Mouse (Mus musculus) spleen, postnatal 36 days (tissue): ENCODE results near the gene Gm20388.

Experiments used
- DNase-seq, 2 experiments: peaks; one replicate each; pipeline ENCODE4 v3.0.0; 2022; ENCODE audit warnings: low spot score in 2 of 2, mixed read lengths in 1 of 2

Gm20388 gene

DNA sequence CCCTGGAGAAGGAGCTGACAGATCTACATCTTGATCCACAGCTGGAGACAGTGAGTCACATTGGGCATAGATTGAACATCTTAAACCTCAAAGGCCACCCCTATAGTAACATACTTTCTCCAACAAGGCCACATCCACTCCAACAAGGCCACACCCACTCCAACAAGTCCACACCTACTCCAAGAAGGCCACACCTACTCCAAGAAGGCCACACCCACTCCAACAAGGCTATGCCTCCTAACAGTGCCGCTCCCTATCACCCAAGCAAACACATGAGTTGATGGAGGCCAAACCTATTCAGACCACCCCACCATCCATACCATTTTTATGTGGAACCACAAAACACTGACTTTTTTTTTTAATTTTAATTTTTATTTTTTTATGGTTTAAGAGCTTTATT is 3756.2 kb downstream of the Gm20388 start:
- no peak for DNase-seq

DNA sequence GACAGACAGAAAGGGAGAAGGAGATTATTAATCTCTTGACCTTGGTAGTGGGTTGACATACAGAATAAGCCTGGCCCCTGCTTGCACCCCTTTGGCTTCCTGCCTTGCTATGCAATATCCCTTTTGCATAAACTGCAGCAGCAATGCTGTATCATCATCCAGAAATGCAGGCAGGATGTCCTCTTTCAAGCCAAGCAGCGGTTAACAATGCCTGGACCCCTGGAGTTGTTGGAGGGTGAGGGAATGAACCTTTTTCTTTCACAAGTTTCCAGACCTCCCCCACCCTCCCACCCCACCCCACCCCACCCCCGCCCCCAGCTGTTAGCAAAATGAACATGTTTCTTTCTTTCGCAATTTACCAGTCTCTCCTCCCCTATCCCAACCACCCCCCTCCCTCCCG is 3758.0 kb downstream of the Gm20388 start:
- DNase-seq: no peak

DNA sequence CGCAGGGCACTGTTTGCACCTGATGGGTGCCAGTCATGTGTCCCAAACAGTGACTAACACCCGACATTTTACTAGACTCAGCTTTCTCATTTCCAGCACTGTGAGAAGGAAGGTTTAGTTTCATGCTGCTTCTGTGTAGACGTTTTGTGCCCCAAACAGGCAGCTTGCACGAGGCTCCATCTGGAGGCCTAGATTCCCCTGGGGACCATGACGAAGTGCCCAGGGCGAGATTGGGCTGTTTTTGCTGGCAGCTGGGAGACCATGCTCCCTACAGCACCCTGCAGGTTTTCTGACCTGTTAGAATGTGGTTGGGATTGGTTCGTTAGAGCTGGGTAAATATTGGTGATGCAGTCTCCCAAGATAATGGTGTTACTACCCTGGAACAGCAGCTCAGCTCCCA is 3760.1 kb downstream of the Gm20388 start:
- no peak for DNase-seq

DNA sequence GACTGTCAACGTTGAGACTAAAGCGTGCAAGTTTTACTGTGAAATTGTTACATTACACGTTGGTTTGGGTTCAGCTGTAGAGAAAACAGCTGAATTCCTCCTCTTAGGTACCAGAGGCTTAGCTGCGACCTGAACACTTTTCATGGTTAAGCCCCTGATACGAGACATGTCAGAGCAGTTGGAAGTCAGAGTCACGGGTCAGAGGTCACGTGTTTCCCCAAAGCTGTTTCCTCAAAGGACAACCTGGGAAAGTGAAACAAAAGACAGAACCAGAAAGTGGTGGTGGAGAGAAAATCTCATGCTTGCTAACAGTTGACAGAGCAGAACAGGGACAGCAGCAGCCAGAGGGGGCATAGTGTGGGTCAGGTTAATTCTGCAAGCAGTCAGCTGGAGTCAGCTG is 3760.8 kb downstream of the Gm20388 start:
- no peak for DNase-seq

DNA sequence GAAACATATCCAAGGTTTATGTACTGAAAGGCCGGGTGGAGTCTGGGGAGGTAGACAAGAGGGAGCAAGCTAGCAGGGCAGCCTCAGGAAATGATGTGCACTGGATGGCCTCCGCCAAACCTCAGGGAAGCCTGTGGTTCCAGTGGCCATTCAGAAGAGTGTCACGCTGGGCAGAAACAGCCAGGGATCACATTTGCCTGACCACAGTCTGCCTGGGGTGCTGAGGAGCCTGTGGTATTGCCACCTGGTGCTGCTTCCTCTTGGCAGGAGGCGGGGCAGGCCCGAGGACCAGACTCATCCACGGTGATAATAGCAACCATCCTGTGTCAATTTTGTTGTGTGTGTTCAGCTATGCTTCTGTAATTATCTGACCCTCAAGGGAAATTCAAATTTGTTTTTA is 3762.0 kb downstream of the Gm20388 start:
- DNase-seq: no peak

DNA sequence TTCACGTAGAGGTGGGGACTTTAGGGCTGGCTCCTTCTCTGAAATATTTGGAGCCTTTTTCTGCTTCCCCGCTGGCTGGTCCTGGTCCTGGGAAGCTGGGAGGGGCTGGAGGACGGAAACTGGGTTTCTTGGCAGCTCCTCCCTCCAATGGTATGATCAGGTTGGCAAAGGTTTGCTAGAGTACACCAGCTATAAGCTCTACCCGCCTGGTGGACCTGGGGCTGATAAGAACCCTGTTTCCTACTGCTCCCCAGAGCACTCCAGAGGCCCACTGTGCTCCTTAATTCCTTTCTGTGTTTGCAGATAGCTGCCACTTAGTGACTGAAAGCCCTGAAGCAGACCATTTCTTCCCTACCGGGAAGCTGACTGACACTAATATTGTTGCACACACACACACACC is 3765.0 kb downstream of the Gm20388 start:
- no peak for DNase-seq

DNA sequence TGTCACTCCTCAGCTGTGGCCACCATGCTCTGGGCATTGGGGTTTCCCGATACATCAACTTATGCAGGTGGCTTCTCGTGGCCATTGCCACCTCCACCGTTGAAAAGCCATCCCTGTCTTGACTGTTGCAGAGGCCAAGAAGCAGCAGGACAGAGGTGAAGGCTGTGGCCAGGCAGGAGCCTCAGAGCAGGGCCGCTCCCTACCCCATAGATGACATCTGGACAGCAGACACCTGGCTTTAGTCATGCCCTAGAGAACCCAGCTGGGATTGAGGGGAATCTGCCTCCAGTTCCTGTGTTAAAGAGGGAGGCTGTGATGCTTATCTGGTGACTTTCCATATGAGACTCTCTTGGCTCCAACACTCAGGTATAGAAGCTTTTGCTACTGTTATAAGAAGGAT is 3767.7 kb downstream of the Gm20388 start:
- no peak for DNase-seq

DNA sequence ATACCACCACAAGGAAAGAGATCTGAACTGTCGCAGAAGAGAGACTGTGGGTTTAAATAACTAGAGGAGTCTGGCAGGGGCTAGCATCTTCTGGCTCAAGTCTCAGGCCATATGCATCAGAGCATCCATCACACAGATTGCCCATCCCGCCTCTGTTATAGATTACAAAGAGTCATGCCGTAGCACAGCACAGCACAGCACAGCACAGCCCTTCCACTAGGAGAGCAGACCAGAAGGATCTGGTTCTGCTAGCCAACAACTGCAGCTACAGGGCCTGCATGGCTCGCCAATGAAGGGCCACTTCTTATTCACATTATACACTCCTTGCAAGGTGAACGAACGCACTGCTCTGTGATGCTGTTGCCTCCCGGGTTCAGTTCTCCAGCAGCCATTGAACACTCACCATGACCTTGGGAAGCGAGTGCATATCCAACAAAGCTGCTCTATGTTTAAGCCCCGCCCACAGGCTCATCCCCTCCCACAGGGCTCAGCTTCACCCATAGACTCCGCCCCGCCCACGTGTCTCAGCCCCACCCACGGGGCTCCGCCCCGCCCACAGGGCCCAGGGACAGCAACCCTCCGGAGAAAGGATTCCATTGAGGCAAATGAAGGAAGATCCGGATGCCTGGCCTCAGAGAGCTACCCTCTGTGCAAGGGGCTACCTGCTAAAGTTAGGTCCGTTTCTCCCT is 3771.6 kb downstream of the Gm20388 start:
- no peak for DNase-seq

DNA sequence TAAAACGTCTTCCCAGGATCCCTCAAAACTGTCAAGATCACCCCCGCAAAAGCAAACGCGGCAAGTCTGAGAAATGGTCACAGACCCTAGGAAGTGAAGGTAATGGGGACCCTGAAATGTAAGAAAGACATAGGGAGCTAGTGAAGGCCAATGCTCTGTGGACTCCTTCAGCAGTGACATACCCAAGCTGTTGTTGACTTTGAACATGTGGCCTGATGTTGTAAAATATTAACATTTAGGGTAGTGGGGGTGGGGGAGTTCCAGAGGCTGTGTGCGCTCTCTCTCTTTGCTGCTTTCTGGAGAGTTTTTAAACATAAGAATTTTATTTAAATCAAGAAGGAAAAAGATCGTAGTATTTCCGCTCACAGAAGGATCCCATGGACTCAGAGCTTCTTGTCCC is 3772.7 kb downstream of the Gm20388 start:
- no peak for DNase-seq

DNA sequence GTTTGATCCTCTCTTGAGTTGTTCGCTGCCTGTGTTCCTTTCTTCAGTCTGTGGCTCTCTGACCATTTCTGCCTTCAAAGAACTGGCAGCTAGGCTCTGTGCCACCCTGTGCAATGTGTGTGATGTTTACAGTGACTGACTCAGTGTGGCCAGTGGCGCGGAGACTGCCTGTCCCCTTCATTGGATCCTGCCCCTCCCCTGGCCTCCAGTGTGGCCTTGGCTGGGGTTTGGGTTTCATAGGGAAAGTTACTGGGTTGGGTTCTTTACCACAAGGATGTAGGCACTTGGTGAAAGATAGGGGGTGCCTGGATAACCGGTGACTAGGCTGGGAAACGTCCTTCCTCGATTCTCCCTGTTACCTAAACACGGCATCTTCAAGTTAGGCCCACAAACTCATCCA is 3774.2 kb downstream of the Gm20388 start:
- no peak for DNase-seq

DNA sequence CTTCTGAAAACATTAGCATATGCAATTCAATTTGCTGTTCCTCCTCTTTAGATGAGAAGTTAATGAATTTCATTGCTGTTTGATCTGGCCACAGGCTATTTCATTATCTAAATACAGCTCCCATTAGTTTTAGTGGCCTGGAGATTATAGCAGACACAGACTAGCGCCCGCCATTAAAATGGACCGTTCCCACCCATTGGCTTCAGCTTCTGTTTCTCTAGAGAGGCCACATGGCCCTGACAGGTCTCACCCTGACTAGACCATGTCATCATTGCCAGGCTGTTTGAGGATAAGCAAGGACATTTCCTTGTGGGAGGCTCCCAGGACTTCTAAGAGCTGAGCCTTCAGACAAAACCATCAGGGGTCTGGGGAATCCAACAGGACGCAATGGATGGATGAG is 3774.8 kb downstream of the Gm20388 start:
- no peak for DNase-seq

DNA sequence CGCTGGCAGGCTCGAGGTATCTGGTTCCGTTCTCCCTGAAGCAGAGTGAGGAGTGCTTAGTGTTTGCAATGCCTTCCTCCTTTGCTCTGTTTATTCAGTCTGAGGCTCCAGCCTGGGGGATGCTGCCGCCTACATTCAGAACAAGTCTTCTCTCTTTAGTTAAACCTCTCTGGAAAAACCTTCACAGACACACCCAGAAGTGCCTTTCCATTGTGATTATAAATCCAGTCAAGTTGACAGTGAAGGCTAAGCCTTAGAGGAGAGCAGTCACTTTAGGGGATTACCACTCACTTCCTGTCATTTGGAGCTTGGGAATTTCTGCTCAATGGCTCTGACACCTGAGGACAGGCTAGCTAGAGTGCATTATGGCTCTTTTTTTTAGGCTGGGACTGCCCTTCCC is 3777.2 kb downstream of the Gm20388 start:
- DNase-seq: no peak

DNA sequence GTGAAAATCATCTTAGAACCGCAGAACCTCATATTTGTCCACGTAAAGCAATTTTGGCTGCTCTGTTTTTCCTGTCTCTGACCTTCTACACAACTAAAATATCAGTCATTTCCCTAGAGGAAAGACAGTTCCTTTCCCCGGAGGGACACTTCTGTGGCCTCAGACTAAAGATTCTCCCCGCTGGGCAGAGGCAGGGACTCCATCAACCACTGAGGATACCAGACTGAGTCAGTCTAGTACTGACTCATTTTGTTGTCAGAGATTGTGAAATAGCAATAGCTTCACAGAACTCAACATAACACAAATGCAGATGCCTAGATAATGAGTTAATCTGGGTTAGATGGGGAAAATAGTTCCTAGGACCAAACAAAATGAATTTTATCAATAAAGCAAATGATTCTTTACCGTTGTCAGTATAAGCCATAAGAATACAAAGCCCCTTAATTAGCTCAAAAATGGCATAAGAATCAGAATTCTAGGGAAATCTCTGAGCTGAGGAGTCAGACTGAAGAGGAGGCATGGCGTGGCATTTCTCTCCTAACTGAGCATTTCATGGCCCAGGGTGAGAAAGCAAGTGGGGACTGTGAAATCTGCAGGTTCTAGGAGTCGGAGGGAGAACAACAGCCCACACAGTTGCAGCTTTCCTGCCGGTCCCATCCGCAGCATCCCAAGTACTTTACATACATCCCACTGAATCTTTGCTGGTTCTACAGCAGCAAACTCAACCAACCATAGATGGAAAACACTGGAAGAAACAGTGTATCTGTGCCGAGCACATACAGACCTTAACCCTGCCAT is 3781.7 kb downstream of the Gm20388 start:
- DNase-seq: no peak

DNA sequence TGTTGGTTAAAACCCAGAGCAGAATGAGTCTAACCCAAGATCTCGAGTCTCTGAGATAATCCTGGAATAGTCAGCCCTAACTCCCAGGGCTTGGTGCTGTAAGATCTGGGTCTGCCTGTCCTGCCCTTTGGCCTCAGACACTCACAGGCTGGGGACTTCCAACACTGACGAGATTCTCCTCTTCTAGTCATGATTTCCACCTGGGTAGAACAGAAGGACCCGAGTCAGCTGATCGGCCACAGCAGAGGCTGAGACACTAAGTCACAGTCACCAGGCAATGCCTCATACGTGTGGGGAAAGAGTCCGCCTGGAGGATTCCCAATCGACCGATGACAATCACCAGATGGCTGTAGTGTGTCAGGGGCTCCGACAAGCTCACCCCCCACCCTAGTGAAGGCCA is 3785.5 kb downstream of the Gm20388 start:
- DNase-seq: no peak

DNA sequence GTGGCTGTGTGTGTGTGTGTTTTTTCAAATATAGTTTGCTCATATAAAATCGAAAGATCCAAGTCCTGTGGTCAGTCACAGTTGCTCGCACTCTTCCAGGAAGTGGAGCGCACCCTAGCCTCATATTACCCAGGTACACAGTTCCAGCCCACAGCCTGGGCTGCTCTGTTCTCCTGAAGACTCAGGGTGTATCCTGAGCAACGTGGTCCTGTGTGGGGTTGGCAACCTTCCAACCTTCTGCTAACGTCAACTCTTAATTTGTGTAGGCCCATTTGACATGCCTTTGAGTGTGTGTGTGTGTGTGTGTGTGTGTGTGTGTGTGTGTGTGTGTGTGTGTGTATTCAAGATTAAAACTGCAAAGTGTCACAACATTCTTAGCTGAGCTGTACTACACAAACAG is 3786.7 kb downstream of the Gm20388 start:
- DNase-seq: no peak

DNA sequence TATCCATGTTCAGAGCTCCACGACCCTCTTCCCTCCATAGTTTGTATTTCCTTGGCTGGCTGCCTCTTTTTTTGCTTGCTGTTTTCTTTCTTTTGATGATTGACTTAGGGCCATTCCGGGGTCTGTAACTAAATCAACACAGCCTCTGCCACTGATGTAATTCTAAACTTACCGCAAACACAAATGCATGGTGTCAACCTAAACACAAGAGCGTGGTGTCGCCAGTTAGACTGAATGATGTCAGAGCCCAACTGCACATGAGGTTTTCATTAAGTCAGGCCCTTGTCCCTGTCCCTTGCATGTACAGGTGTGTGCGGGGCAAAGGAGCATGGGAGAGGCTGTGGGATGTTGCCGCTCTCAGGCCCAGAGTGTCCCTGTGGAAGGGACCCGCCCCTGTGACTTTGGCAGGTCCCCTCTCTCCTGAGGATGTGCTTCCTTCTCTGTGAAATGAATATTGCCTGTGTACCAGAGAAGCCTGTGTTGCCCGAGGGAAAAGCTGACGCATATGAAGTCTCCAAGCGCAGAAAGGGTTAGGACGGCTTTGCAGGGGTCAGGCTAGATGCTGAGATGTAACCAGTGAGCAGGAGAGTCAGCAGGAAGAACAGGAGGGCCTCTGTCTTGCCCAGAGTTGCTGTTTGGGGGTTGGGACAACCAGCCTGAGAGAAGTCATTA is 3789.9 kb downstream of the Gm20388 start:
- no peak for DNase-seq

DNA sequence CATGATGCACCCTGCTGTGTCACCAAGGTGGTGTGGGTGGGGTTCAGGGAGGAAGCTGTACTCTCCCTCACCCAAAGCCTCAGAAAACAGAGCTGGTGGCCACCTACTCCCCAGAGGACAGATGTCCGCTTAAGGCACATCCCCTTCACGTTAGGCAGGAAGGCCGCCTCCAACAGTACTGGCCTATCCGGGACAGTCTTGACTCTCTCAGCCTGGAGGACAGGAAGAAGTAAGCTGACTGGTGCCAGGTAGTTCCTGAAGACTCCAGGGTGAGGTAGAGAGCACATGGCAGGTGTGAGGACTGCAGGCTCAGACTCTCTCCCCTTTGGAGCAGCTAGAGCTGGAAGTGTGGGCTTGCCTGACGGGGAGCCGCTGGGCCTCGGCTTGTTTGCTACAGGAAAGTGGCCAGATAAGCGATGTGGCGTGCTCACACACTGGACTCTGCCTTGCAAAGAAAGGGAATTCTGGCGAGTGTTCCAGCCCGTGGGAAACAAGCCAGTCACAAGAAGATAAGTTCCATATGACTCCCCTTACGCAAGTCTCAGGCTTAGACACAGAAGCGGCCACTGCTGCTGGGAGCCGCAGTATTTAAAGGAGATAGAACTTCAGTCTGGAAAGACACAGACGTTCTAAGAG is 3791.4 kb downstream of the Gm20388 start:
- no peak for DNase-seq

DNA sequence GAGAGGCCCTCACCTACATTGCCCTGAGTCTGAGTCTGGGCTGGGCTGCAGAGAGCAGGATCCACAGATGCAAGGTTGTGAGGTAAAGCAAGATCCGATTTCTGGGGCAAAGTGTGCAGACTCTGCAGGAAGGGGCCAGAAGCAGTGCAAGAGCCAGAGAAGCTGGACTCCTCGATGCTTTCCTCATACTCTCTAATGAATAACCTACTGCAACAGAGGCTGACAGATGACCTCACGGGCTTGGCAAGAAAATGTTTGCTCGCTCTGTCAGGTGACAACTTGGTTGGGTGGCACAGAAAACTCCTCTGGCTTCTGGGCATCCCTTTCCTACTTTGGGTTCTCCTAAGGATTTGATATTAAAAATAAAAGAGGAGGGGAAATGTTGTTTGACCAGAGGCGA is 3794.7 kb downstream of the Gm20388 start:
- no peak for DNase-seq

DNA sequence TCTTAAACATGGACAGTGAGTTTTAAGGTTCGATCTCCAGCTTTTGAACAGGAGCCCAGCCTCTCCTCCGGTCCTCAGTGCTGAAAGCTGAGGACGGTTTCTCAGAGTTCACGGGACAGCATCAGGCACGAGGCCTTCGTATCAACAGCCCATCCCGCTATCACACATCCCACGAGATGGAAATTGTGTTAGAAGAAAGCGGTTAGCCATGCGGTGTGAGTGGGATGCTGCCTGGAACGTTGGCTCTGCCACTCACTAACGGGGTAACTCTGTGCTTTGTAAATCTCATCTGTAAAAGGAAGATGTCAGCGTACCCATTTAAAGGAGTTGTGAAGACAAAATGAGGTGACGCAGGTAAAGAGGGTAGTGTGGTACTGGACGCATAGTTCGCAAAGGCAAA is 3796.5 kb downstream of the Gm20388 start:
- no peak for DNase-seq

DNA sequence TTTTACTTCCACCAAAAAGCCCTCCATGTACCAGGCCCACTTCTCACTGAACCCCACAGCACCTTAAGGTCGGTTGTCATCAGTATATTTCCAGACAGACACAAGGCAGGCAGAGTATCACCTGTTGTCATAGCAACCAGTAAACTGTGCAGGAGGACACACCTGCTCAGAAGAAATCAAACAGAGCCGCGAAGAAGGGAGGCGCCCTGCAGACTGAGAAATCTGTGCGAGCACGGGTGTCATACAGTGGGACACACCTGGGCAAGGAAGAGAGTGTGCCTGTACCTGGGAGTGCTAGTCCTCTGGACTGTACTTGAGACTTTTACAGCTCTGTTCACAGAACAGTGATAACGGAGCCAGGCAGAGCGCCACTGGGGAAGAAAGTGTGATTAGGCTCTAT is 3798.1 kb downstream of the Gm20388 start:
- DNase-seq: no peak

DNA sequence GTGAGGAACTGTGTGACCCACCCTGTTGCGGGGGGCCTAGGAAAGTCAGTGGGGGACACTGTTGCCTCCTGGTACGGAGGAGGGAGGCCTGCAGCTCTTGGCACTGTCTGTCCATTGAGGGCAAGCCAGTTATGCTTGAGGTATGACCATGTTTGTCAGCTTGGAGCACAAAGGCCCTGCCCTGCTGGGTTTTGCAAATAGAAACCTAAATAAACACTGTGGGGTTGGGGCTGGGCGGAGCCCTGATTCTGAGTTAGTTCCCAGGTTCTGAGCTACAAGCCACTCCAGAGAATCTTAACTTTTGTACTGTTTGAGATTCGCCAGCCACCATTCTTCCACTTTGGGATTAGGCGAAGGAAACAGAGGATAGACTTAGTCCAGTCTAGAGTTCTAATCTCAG is 3799.7 kb downstream of the Gm20388 start:
- no peak for DNase-seq

DNA sequence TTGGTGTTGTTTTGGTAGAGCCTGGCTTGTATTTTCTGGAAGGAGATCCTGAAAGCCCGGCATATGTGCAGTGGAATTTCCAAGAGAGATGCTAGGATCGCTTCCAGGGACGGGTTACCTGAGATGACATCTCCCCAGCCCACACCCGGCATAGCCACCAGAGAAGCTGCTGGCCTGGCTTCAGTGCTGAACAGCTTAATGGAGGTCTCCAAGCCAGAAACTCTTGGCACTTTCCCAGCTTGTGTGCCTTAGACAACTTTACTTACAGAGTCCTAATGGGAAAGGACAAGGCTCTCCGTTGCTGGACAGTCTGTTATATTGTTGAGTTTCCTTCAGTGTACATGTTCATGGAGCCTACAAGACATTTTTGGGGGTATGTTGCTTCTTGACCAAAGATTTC is 3803.8 kb downstream of the Gm20388 start:
- DNase-seq: no peak
